ENCODE assay signal across 8 mouse cellular contexts in the genomic region with DNA sequence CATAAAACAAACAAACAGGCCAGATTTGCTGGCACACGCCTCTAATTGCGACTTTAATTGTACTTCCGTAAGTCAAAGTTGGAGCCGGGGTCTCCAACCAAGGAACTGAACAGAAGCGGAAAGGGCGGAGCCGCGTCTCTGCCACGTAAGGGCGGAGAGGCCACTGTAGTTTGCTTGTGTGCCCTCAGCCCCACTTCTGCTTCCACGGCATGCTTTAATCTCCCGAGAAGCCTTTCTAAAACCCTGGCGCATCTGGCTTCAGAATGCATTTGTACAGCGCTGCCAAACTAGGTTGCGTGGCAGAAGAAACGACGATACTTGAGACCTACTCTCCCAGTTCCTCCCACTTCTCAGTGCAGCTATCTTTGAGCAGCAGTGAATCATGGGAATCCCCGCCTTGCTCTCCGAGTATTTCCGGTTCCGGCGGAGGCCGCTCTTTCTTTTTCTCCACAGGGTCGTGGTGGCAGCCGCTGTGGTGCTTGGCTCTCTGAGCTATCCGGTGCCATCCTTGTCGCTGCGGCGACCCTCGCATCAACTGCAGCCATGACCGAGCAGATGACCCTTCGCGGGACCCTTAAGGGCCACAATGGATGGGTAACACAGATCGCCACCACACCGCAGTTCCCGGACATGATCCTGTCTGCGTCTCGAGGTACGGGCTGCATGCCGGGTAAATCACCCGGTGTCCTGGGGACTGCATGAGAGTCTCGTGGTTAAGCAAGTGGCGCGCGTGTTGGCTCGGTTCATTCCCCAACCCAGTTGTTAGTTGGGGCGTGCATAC. TPM values are rescaled to one million over a fixed set of nuclear protein-coding genes. Genes with fewer than 3 reads are reported as not detected.
DNase-seq lines count a peak whose midpoint lies in the region; ATAC-seq and TF ChIP-seq lines count a peak whose summit lies in the region.

TSS of gene Rack1 (plus strand) at position 412 of the 781 bp plus-strand sequence.

- H3K4me1 ChIP-seq in lung, embryonic 14.5 days (ENCODE audit: insufficient read depth) = 0 out of 2 replicates have a peak, but pooled peaks cover 12% of the 10 kb centered on the region

- peaks cover 41% of the 10 kb centered on the region for H3K36me3 ChIP-seq in lung, embryonic 14.5 days (ENCODE audit: insufficient read depth)

- no peak for TF ChIP-seq CTCF in lung, embryonic 14.5 days (IDR thresholded peaks at IDR 0.05; ENCODE audit: low read depth)

- H3K9me3 ChIP-seq in lung, embryonic 14.5 days (ENCODE audit: low read depth, low read length) = no peaks in the 10 kb centered on the region

- H3K4me2 ChIP-seq in lung, embryonic 14.5 days = peak within 1 kb of the TSS; percentile 89

- peak within 1 kb of the TSS; percentile 98 for H3K27ac ChIP-seq in lung, embryonic 14.5 days (ENCODE audit: low read depth)

- DNase-seq in MEL-GATA-1-ER (ENCODE audit: extremely low read depth, low read depth) = peak; percentile 91
- peak; percentile 86 for DNase-seq in cerebellum, adult 8-10 months
- DNase-seq in forelimb bud, embryonic 11.5 days (ENCODE audit: low read depth, low spot score) = peak; percentile 90
- DNase-seq in heart, postnatal 4 days = peak; percentile 90
- peak; percentile 87 to 91 for DNase-seq in layer of hippocampus, adult 8-10 months (ENCODE audit: low spot score in 2 of 2)
- DNase-seq in lung, embryonic 14.5 days = peak; percentile 97
- peak; percentile 88 for DNase-seq in testis, postnatal 14 days (ENCODE audit: low spot score)

- H3K9ac ChIP-seq in lung, embryonic 14.5 days = peak within 1 kb of the TSS; percentile 97

- H3K4me3 ChIP-seq in lung, embryonic 14.5 days (ENCODE audit: low read depth, low read length) = peak within 1 kb of the TSS; percentile 91

- peak; percentile 90 for ATAC-seq in lung, embryonic 14.5 days (ENCODE audit: insufficient read depth)
- ATAC-seq in neutrophil, adult 5-6 weeks (ENCODE audit: extremely low read depth, insufficient number of reproducible peaks, low FRiP score, poor library complexity, severe bottlenecking) = peak; percentile 86

- H3K27me3 ChIP-seq in lung, embryonic 14.5 days (ENCODE audit: insufficient read depth, low read length) = no peaks in the 10 kb centered on the region

- WGBS in lung, embryonic 14.5 days = under 1% methylated on average over 47 of the region's 47 CpGs

RNA-seq across cellular contexts. Expression of gene Rack1, which starts in this region (rescaled TPM):
- 100 to 1,000 TPM; 642 to 663 TPM for total RNA-seq in heart, postnatal 4 days (2021)
- total RNA-seq in layer of hippocampus, adult 8-10 months (2022) = 100 to 1,000 TPM; 240 to 284 (median 258) TPM
- polyA plus RNA-seq in lung, embryonic 14.5 days (2014; fragmentation: Nextera tagmentation; extraction: Ambion mirVana) = 935 and 940 TPM in 2 replicates
- 756 and 779 TPM in 2 replicates for total RNA-seq in neutrophil, adult 5-6 weeks (2017)

Comparison
In these comparisons a context has a peak if more than half of its experiments do, and no peak if none do; other contexts are left out.
1. Peak in every context shown above with its lines: DNase-seq, ATAC-seq, H3K4me3 ChIP-seq and H3K27ac ChIP-seq.